Mouse (Mus musculus) midbrain, embryonic 10.5 days (tissue): ENCODE measurements at regions not wholly inside any gene's neighbourhood (a gene's known extent, or its start where the extent isn't known, plus 50 kb on each side); places are given as distances from the start of the nearest gene placed in this dataset.

Experiments used
- DNase-seq: peaks from one replicate; pipeline ENCODE4 v3.0.0-alpha.2; 2017; ENCODE audit warnings: low spot score
- H3K27ac ChIP-seq: fragments of 300-500 bp; sonication (generic); replicated peaks from 2 replicates; pipeline ENCODE4 v1.5.1; 2016; ENCODE audit warnings: mild to moderate bottlenecking
- H3K27me3 ChIP-seq: fragments of 300-500 bp; sonication (generic); 2 replicates; pipeline ENCODE4 v1.6.1; 2016; ENCODE audit warnings: low read depth, mild to moderate bottlenecking; ENCODE audit not compliant: poor library complexity, severe bottlenecking
- H3K36me3 ChIP-seq: fragments of 300-500 bp; sonication (generic); 2 replicates; pipeline ENCODE4 v1.6.1; 2016; ENCODE audit warnings: mild to moderate bottlenecking, moderate library complexity
- H3K4me1 ChIP-seq: fragments of 300-500 bp; sonication (generic); 2 replicates; pipeline ENCODE4 v1.6.1; 2016
- H3K4me3 ChIP-seq: fragments of 300-500 bp; sonication (generic); 2 replicates; pipeline ENCODE4 v1.5.1; 2016; ENCODE audit warnings: mild to moderate bottlenecking, moderate library complexity
- H3K9me3 ChIP-seq: fragments of 300-500 bp; sonication (generic); replicated peaks from 2 replicates; pipeline ENCODE4 v1.6.1; 2016; ENCODE audit warnings: mild to moderate bottlenecking
- whole genome bisulfite sequencing: fragments of 180-500 bp; shearing (Covaris S2); methylation state at CpG from one replicate; pipeline ENCODE4 v1.1.7; 2016; 5-methylcytosine and 5-hydroxymethylcytosine counted together

DNA sequence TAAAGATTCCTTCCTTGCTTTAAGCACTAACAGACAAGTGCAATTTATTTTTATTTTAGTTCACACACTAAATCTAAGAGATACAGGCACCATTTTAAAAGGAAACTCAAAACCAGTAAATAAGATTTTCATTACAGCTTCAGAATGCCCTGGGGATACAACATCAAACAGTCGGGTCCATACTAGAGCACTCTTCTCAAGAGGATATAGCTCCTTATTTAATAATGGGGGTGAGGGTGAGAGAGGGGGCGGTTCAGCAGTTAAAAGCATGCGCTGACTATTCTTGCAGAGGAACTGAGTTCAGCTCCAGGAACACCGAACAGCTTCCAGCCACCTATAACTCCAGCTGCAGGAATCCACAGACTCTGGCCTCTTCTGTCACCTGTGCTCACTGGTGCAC, 164.2 kb downstream of the Twistnb start:
- Histone ChIP-seq H3K4me1 (0 out of 2 replicates have a peak, but pooled peaks cover 3% of the 10 kb centered on the region), H3K9me3 (no peaks in the 10 kb centered on the region), H3K27ac (no peak overlapping the region), H3K4me3 (no peak overlapping the region), H3K27me3 (no peaks in the 10 kb centered on the region), H3K36me3 (no peaks in the 10 kb centered on the region)
- no peak for DNase-seq
- WGBS, result 78% methylated on average over 4 of the region's 4 CpGs

DNA sequence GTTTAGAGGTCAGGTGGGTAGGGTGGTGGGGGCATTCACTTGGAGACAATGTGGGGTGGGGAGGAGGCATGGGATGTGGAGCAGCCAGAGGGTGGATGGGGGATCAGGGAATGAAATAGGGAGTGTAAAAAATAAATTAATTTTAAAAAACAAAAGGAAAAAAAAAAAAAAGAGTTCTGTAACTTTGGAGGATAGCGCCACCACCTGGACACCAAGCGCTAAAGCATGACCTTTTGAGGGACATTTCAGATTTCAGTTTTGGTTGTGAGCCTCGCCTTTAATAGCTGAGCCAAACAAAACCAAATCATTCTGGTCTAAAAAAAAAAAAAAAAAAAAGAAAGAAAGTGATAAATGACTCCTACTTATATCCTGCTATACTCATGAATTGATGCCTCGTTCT, 176.0 kb downstream of the Twistnb start:
- H3K9me3 ChIP-seq, result no peaks in the 10 kb centered on the region
- H3K27ac ChIP-seq, result no peak overlapping the region
- H3K4me3 ChIP-seq, result no peak overlapping the region
- WGBS, result 51% methylated on average over 4 of the region's 4 CpGs
- no peak for DNase-seq
- H3K27me3 ChIP-seq, result no peaks in the 10 kb centered on the region
- no peaks in the 10 kb centered on the region for H3K4me1 ChIP-seq
- no peaks in the 10 kb centered on the region for H3K36me3 ChIP-seq

DNA sequence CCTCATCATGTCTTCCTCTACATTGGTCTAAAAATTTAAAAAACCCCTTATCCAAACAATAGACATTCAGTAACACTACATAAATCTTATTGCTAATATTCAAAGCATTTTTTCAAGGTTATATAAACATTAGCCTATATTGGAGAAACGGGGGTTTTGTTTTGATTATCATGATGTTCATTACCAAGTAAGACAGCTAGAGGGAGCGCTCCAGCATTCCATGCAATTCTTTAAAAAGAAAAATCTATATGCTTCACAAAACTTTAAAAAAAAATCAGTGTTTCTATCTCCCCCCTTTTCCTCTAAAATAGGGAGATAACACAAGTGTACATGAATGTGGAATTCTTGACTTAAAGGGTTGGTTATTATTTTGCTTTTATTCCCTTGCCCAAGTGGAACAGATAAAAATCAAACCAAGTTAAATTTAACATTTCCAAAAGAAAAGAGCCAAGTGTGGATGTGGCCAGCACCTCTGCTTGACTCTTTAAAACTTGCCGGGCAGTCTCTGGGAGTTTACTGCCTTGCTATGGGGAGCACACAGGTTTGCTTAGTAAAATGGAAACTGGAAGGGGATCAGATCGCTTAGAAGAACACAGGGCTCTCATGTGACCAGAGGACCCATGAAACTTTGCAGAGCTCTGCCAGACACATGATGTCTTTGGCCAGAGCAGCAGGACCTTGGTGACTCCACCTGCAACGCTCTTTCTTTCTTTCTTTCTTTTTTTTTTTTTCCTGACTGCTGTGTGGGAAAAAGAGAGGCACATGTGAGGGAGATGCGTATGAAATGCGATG, 178.6 kb downstream of the Twistnb start:
- DNase-seq, result no peak
- no peaks in the 10 kb centered on the region for H3K4me1 ChIP-seq
- no peak overlapping the region for H3K4me3 ChIP-seq
- no peaks in the 10 kb centered on the region for H3K36me3 ChIP-seq
- no peak overlapping the region for H3K27ac ChIP-seq
- H3K27me3 ChIP-seq, result no peaks in the 10 kb centered on the region
- H3K9me3 ChIP-seq, result no peaks in the 10 kb centered on the region
- 76% methylated on average over 7 of the region's 7 CpGs for WGBS

DNA sequence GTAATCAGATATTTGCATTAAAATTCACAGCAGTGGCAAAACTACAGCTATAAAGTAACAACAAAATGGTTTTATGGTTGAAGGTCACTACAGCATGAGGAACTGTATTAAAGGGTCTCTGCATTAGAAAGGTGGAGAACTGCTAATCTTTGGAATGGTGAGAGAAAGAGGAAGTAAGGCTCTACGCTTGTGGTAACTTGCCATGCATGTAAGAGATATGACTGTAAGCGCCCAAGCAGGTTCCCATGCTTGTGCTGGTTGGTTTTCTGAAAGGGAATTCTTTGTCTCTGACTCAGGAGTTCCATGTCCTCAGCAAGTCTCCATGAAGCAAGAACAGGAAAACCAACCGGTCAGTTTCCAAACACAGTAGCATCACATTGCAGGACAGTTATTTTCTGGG, 182.9 kb downstream of the Twistnb start:
- H3K27me3 ChIP-seq, result no peaks in the 10 kb centered on the region
- WGBS, result 78% methylated on average over 3 of the region's 3 CpGs
- H3K27ac ChIP-seq, result no peak overlapping the region
- no peaks in the 10 kb centered on the region for H3K9me3 ChIP-seq
- H3K4me1 ChIP-seq, result peaks cover 15% of the 10 kb centered on the region; the same call in 1 of the 2 replicates
- H3K4me3 ChIP-seq, result no peak overlapping the region
- no peaks in the 10 kb centered on the region for H3K36me3 ChIP-seq
- DNase-seq, result no peak

DNA sequence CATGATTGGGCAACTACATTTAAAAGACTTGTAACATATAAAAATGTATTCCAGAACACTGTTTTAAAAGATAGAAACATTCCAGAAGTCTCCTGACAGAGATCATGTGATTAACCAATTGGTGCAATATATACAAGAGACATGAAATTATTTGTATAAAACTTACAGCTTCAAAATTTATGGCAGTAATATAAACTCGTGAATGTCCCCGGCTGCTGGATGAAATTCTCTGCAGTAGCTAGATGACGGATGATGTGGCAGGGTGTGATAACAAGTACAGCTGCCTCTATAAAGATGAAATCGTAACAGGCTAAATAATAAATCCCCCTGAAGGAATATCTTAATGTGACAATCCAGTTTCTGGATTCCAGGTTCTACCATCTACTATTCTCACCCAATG, 191.0 kb downstream of the Twistnb start:
- no peak for DNase-seq
- Histone ChIP-seq H3K36me3 (no peaks in the 10 kb centered on the region), H3K4me3 (no peak overlapping the region), H3K27ac (no peak overlapping the region), H3K4me1 (0 out of 2 replicates have a peak, but pooled peaks cover under 1% of the 10 kb centered on the region), H3K9me3 (no peaks in the 10 kb centered on the region), H3K27me3 (no peaks in the 10 kb centered on the region)
- WGBS, result 94% methylated on average over 4 of the region's 4 CpGs

DNA sequence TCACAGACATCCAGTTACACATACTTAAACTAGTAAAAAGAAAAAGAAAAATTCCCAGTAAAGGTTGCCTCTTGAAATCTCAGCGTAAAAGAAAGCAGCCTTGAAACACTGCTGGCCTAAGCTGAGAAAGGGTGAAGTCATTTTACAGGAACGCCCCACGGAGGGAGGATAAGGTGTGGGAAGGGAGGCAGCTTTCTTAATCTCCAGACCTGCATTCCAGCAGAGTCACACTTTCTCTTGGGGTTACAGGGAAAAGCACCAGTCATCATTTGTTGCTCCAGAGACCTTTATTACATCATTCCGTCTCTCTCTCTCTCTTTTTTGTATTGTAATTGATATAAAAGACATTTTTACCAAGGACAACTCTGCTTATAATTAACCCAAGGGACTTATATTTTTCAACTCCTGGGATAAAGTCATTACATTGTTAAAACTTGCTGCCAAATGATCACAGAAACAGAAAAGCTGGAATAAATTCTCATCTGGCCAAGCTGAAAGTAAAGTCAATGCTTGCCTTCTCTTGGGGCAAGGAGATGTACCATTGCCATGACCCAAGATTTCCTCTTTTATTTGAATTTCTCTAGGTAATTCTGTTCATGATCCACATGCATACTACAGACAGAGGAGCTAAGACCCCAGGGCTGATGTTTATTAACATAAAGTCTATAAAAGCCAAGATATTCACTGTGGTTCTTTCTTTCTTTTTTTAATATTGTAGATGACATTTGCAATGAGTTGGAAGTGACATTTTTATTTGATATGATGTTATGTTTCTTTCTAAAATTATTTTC, 196.9 kb downstream of the Twistnb start:
- Histone ChIP-seq H3K4me3 (no peak overlapping the region), H3K9me3 (no peaks in the 10 kb centered on the region), H3K4me1 (no peaks in the 10 kb centered on the region), H3K27ac (no peak overlapping the region), H3K36me3 (no peaks in the 10 kb centered on the region), H3K27me3 (no peaks in the 10 kb centered on the region)
- no peak for DNase-seq
- 80% methylated on average over 4 of the region's 4 CpGs for WGBS

DNA sequence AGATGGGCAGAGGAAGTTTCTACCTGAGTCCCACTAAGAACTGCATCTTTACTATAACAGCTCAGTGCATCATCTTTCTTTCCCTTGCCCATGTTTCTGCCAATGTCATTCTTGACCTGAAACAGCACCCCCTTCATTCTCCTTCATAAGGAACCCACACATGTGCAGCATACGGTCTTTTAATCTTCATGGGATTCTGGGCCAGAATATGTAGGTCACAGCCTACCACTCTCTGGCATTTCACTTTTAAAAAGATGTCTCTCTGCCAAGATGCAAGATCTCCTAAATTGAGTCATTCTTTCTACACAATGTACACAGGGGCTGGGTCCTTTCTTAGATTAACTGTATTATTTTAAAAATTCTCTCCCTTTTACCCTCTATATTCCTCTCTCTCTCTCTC, 223.2 kb downstream of the Twistnb start:
- H3K36me3 ChIP-seq, result no peaks in the 10 kb centered on the region
- no peak overlapping the region for H3K27ac ChIP-seq
- no peaks in the 10 kb centered on the region for H3K9me3 ChIP-seq
- no peak for DNase-seq
- H3K4me3 ChIP-seq, result no peak overlapping the region
- peaks cover 10% of the 10 kb centered on the region; the same call in 1 of the 2 replicates for H3K4me1 ChIP-seq
- 84% methylated on average over 1 of the region's 1 CpGs for WGBS
- H3K27me3 ChIP-seq, result no peaks in the 10 kb centered on the region

DNA sequence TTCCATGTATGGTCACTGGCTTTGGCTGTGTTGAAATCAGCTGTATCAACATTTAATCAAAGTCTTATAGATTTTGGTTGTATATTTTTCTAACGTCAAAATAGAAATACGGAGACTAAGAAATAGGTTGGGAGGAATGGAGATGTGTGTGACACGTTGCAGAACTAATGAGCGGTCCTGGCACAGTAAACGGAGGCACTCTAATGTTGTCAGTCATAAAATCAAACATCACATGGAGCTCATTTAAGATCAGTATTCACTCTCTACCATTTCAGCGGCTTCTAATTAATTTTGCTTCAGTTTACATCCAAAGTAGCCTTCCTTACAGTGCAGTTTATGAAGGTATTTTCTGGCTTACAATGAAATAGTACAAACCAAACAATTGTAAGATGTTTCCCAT, 246.1 kb downstream of the Twistnb start:
- WGBS, result 91% methylated on average over 6 of the region's 6 CpGs
- Histone ChIP-seq H3K4me3 (no peak overlapping the region), H3K27me3 (no peaks in the 10 kb centered on the region), H3K9me3 (no peaks in the 10 kb centered on the region), H3K27ac (no peak overlapping the region), H3K4me1 (no peaks in the 10 kb centered on the region), H3K36me3 (no peaks in the 10 kb centered on the region)
- no peak for DNase-seq

DNA sequence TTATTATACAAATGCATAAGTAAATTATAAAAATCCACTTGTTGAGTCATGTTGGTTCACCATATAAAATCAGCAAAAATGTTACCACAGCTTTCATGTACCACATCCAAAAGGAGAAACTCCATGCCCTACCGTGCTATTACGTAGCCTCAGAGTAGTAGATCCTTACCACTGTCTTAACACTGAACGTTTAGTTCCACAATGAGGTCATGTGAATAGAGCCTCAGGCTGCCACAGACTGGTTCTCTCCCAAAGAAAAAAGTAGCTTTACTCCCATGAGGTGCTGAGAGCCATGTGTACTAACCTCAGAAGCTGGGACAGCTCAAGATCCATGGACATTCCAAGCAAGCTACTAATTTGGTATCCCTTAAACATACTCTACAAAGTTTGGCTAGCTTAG, 235.4 kb upstream of the Ferd3l start:
- H3K9me3 ChIP-seq, result no peaks in the 10 kb centered on the region
- H3K4me3 ChIP-seq, result no peak overlapping the region
- no peak overlapping the region for H3K27ac ChIP-seq
- H3K36me3 ChIP-seq, result no peaks in the 10 kb centered on the region
- no peaks in the 10 kb centered on the region for H3K4me1 ChIP-seq
- no peak for DNase-seq
- no peaks in the 10 kb centered on the region for H3K27me3 ChIP-seq
- WGBS, result 89% methylated on average over 3 of the region's 3 CpGs

DNA sequence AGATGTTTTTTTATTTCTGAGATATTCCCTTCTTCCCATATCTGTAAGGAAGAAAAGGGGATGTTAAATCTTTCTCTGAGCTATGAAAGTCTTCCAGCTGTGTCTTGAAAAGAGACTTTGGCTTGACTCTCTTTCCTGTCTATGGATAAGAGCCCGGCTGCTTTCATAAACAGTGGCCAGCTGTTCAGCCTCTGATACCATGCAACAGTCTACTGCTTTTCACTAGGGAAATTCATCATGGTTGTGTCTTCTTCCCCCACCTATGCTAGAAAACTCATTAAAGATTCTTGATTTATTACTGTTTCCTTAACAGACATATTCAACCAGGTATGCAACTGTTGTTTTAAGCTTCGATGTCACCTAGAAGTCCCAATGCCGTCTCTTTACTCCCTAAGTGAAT, 213.8 kb upstream of the Ferd3l start:
- Histone ChIP-seq H3K4me1 (peaks cover 20% of the 10 kb centered on the region), H3K27ac (no peak overlapping the region), H3K27me3 (no peaks in the 10 kb centered on the region), H3K4me3 (no peak overlapping the region), H3K36me3 (no peaks in the 10 kb centered on the region), H3K9me3 (no peaks in the 10 kb centered on the region)
- 80% methylated on average over 3 of the region's 3 CpGs for whole genome bisulfite sequencing
- DNase-seq, result no peak

DNA sequence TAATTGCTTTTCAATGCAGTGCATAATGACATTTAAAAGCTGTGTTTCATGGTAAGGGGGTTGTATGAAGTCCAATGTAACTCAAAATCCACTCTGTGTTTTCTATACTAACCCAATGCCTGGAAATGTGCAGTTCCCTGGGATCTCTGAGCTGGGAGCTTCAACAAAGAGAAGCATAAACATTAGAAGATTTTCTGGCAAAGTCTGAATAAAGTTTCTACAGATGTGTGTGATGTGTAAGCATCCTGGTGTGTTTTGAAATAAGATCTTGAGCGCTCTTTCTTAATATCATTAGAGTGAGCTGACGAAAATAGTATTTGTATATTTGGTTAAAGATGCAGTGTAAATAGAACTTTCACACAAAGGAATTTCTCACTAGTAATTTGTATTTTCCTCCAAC, 212.2 kb upstream of the Ferd3l start:
- Histone ChIP-seq H3K4me1 (peaks cover 22% of the 10 kb centered on the region), H3K27ac (no peak overlapping the region), H3K4me3 (no peak overlapping the region), H3K36me3 (no peaks in the 10 kb centered on the region), H3K9me3 (no peaks in the 10 kb centered on the region), H3K27me3 (no peaks in the 10 kb centered on the region)
- no peak for DNase-seq
- WGBS, result 81% methylated on average over 2 of the region's 2 CpGs

DNA sequence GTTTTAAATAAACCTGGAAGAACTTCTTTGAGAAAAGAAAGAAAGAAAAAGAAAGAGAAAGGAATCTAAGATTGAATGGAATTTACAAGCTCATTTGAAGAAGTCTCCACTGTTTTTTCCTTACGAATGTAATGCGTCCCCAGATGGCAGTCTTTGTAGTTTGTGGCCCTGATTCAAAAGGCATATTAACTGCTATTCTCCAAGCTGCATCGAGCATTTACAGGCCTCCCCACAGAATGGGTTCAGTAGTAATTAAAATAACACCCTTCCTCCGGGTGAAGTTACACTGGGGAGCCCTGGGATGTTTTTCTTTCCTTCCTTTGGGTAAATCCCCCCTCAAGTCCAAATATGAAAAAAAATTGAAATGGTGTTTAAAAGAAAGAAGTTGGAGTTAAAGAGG, 211.2 kb upstream of the Ferd3l start:
- no peaks in the 10 kb centered on the region for H3K36me3 ChIP-seq
- H3K4me3 ChIP-seq, result no peak overlapping the region
- H3K9me3 ChIP-seq, result no peaks in the 10 kb centered on the region
- no peak for DNase-seq
- 36% methylated on average over 4 of the region's 4 CpGs for WGBS
- no peaks in the 10 kb centered on the region for H3K27me3 ChIP-seq
- peaks cover 22% of the 10 kb centered on the region for H3K4me1 ChIP-seq
- H3K27ac ChIP-seq, result peak overlapping the region; percentile 74

DNA sequence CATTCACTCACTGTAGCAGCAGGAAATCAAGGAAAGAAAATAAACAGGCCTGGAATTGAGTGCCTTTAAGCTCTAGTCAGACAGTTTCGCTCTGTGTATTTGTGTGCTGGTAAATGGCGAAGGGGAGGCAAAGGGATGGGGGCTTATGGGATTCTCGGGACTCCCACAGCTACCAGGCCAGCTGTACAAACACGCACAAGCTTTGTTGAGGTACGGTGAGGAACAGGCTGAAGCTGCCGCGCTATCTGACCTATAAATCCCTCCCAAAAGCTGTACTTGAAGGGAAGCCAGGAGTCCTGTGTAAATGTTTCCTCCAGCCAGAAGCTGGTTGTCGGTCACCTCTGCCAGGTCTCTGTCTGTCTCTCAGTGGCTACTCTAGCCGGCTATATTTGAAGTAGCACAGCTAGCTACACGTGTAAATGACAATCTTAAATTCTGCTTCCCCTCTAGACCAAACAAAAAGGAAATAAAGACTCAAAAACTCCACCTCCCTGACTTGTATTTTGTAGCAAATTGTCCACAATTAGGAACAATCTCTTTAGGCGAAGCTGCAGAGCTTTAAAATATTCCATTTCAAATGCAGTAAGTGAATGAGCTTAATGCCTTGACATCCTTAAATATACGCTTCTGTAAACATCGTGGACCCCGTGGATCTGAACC, 210.5 kb upstream of the Ferd3l start:
- peak; percentile 67 for DNase-seq
- no peaks in the 10 kb centered on the region for H3K36me3 ChIP-seq
- peaks cover 22% of the 10 kb centered on the region for H3K4me1 ChIP-seq
- 21% methylated on average over 14 of the region's 14 CpGs for WGBS
- H3K27ac ChIP-seq, result peak overlapping the region; percentile 74
- no peaks in the 10 kb centered on the region for H3K9me3 ChIP-seq
- H3K27me3 ChIP-seq, result no peaks in the 10 kb centered on the region
- peak overlapping the region; percentile 28; the same call in 1 of the 2 replicates for H3K4me3 ChIP-seq
